Mouse (Mus musculus) embryonic facial prominence, embryonic 11.5 days (tissue): ENCODE results near the gene Efnb1. TPM values are rescaled to one million over a fixed set of nuclear protein-coding genes. Genes with fewer than 3 reads are reported as not detected.
A peak's percentile ranks its signal among the peaks of the same experiment; 100 is the strongest.
"Not testable (repeated sequence)": the region's sequence is repeated elsewhere in the genome, so short reads cannot be mapped to it uniquely, and the experiment has no call there.

Experiments
- ATAC-seq: fragments of 200-750 bp; cut with Nextera tagmentation; replicated peaks from 2 replicates; pipeline ENCODE4 v1.8.0; 2017; ENCODE audit warnings: low read depth; ENCODE audit not compliant: insufficient number of reproducible peaks, low FRiP score, low TSS enrichment
- DNase-seq: peaks from one replicate; pipeline ENCODE4 v3.0.0-alpha.2; 2015; ENCODE audit warnings: low spot score
- H3K27ac ChIP-seq: fragments of 300-500 bp; sonication (generic); replicated peaks from 2 replicates; pipeline ENCODE4 v1.5.1; 2014; ENCODE audit warnings: mild to moderate bottlenecking, low read depth, low read length, control low read depth
- H3K27me3 ChIP-seq: fragments of 300-500 bp; sonication (generic); 2 replicates; pipeline ENCODE4 v1.6.1; 2014; ENCODE audit warnings: mild to moderate bottlenecking, low read length, moderate library complexity, mixed read lengths; ENCODE audit not compliant: control insufficient read depth, insufficient read depth
- H3K36me3 ChIP-seq: fragments of 300-500 bp; sonication (generic); replicated peaks from 2 replicates; pipeline ENCODE4 v1.6.1; 2014; ENCODE audit warnings: low read depth, mild to moderate bottlenecking, low read length, moderate library complexity, mixed read lengths; ENCODE audit not compliant: control insufficient read depth, insufficient read depth
- H3K4me1 ChIP-seq: fragments of 300-500 bp; sonication (generic); 2 replicates; pipeline ENCODE4 v1.6.1; 2014; ENCODE audit warnings: low read length, mixed read lengths; ENCODE audit not compliant: control insufficient read depth, insufficient read depth
- H3K4me2 ChIP-seq: fragments of 300-500 bp; sonication (generic); 2 replicates; pipeline ENCODE4 v1.6.1; 2014; ENCODE audit warnings: low read depth, mild to moderate bottlenecking, control low read depth, low read length, moderate library complexity
- H3K4me3 ChIP-seq: fragments of 300-500 bp; sonication (generic); 2 replicates; pipeline ENCODE4 v1.5.1; 2014; ENCODE audit warnings: low read depth, low read length, control low read depth
- H3K9ac ChIP-seq: fragments of 300-500 bp; sonication (generic); replicated peaks from 2 replicates; pipeline ENCODE4 v1.6.1; 2014; ENCODE audit warnings: mild to moderate bottlenecking, control low read depth, low read length
- H3K9me3 ChIP-seq: fragments of 300-500 bp; sonication (generic); replicated peaks from 2 replicates; pipeline ENCODE4 v1.6.1; 2016; ENCODE audit warnings: mild to moderate bottlenecking, low read length, inconsistent platforms, mixed read lengths; ENCODE audit not compliant: control insufficient read depth
- whole genome bisulfite sequencing: fragments of 180-500 bp; shearing (Covaris S2); extraction: QIAGEN DNeasy Blood & Tissue Kit; methylation state at CpG from one replicate; pipeline ENCODE4 v1.1.7; 2014; 5-methylcytosine and 5-hydroxymethylcytosine counted together
- polyA plus RNA-seq: library from polyadenylated mRNA; unstranded; fragments of >200 nt; fragmentation: Nextera tagmentation; extraction: Ambion mirVana; gene quantifications from 2 replicates; pipeline ENCODE4 v1.2.1, GENCODE M21; 2014

Efnb1 gene
- 26.0 and 31.6 TPM in 2 replicates for polyA plus RNA-seq

- ATAC-seq (peak; percentile 89), DNase-seq (peak; percentile 93)
- 23% methylated on average over 35 of the region's 35 CpGs for whole genome bisulfite sequencing
- Histone ChIP-seq H3K4me2 (peak within 1 kb of the TSS; percentile 65), H3K4me3 (peak within 1 kb of the TSS; percentile 78), H3K27me3 (no peaks in the 10 kb centered on the region), H3K36me3 (no peaks in the 10 kb centered on the region), H3K9ac (peak within 1 kb of the TSS; percentile 84), H3K4me1 (no peaks in the 10 kb centered on the region; the same call in 1 of the 2 replicates), H3K27ac (peak within 1 kb of the TSS; percentile 67), H3K9me3 (no peaks in the 10 kb centered on the region)
These were observed at the start of gene Efnb1 for GRCm38 (mm10) chrX:99135523-99136258. TSS of gene Efnb1 (plus strand) at chrX:99136130.

DNA sequence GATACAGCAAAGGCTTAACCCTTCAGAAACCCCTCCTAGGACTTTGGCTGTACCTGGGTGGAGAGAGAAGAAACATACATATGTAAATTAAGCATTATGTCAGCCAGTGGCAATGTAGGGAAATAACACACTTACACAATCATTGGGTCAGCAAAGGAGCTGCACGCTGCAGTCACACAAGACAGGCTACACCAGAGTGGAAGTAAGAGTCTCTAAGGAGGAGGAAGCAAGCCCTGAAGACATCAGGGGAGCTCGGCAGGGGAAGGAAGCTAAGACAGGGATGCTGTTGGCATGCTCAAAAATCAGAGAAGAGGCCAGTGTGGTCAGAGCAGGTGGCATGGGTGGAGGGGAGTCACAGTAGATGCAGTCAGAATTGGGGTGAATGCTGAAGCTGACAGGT is 43.2 kb upstream of the Efnb1 start:
- H3K4me1 ChIP-seq: no peaks in the 10 kb centered on the region
- H3K4me2 ChIP-seq: no peak overlapping the region
- ATAC-seq: no peak
- no peak overlapping the region for H3K9ac ChIP-seq
- 58% methylated on average over 2 of the region's 2 CpGs for WGBS
- H3K9me3 ChIP-seq: no peaks in the 10 kb centered on the region
- no peak for DNase-seq
- H3K27ac ChIP-seq: no peak overlapping the region
- no peaks in the 10 kb centered on the region for H3K36me3 ChIP-seq
- H3K27me3 ChIP-seq: peaks cover 2% of the 10 kb centered on the region; the same call in 1 of the 2 replicates
- no peak overlapping the region for H3K4me3 ChIP-seq

GRCm38 (mm10) chrX:99111088-99111724 is 24.7 kb upstream of the Efnb1 start:
- H3K4me2 ChIP-seq, H3K4me1 ChIP-seq, H3K36me3 ChIP-seq, H3K9ac ChIP-seq, H3K4me3 ChIP-seq, H3K27ac ChIP-seq, DNase-seq, H3K27me3 ChIP-seq, H3K9me3 ChIP-seq: not testable (repeated sequence)
- peak; percentile 75 for ATAC-seq
- 67% methylated on average over 5 of the region's 10 CpGs for WGBS

- Histone ChIP-seq H3K4me2 (no peak overlapping the region), H3K9me3 (no peaks in the 10 kb centered on the region), H3K27me3 (no peaks in the 10 kb centered on the region), H3K4me3 (no peak overlapping the region), H3K9ac (no peak overlapping the region), H3K36me3 (no peaks in the 10 kb centered on the region), H3K27ac (no peak overlapping the region), H3K4me1 (no peaks in the 10 kb centered on the region)
- ATAC-seq (no peak), DNase-seq (no peak)
- WGBS: 93% methylated on average over 5 of the region's 5 CpGs
These were observed 16.4 kb upstream of the Efnb1 start for GRCm38 (mm10) chrX:99119510-99119909.

GRCm38 (mm10) chrX:99130059-99130458 is 5.9 kb upstream of the Efnb1 start:
- no peaks in the 10 kb centered on the region for H3K9me3 ChIP-seq

DNA sequence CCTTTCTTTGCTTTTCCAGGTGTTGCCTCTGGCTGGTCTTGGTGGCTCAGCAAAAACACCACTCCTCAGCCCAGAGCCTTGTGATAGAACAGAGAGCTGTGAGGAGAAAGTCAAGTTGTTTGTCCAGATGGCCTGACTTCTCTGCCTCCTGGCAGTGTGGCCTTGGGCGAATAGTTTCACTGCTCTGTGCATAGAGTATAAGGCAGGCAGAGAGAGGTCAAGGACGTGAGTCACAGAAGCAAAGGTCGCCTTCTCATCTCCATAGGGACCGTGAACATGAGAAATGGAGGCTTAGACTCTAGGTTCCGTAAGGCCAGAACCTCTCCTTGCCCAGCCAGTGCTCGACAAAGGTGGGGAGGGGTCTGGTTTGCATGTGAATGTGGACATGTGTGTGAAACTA is 3.4 kb upstream of the Efnb1 start:
- H3K27ac ChIP-seq: no peak overlapping the region
- DNase-seq: no peak
- no peak overlapping the region for H3K4me2 ChIP-seq
- no peaks in the 10 kb centered on the region for H3K36me3 ChIP-seq
- no peaks in the 10 kb centered on the region for H3K9me3 ChIP-seq
- no peaks in the 10 kb centered on the region for H3K4me1 ChIP-seq
- no peak for ATAC-seq
- no peaks in the 10 kb centered on the region for H3K27me3 ChIP-seq
- no peak overlapping the region for H3K4me3 ChIP-seq
- 77% methylated on average over 6 of the region's 6 CpGs for WGBS
- no peak overlapping the region for H3K9ac ChIP-seq

More at GRCm38 (mm10) chrX:99130059-99130458, 5.9 kb upstream of the Efnb1 start:
- DNase-seq (peak; percentile 69), ATAC-seq (no peak)
- H3K9ac ChIP-seq: no peak overlapping the region
- no peak overlapping the region for H3K4me2 ChIP-seq
- H3K4me1 ChIP-seq: no peaks in the 10 kb centered on the region
- H3K27me3 ChIP-seq: no peaks in the 10 kb centered on the region
- H3K27ac ChIP-seq: no peak overlapping the region
- H3K36me3 ChIP-seq: no peaks in the 10 kb centered on the region
- no peak overlapping the region for H3K4me3 ChIP-seq
- 37% methylated on average over 3 of the region's 3 CpGs for WGBS

DNA sequence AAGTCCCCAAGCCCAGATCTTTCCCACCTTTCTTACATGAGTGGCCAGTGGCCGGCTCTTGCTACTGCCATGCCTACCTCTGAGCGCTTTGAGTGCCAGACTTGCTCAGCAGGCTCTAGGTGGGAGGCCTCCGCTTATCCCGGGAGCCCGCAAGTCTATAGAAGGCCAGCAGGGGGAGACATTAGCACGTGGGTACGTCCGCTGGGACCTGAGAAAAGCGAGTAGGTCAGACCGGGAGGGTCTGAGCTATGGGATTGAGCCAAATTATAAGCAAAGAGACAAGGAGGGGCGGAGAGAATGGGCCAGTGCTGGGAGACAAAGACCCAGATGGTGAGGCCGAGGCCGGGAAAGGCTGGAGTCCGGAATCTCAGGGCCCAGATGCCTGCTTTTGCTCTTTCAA is 1.0 kb upstream of the Efnb1 start:
- no peak overlapping the region; the same call in 1 of the 2 replicates for H3K4me2 ChIP-seq
- peak; percentile 37; the same call in 1 of the 2 replicates for ATAC-seq
- H3K27ac ChIP-seq: no peak overlapping the region
- H3K36me3 ChIP-seq: no peaks in the 10 kb centered on the region
- H3K27me3 ChIP-seq: no peaks in the 10 kb centered on the region
- H3K4me3 ChIP-seq: no peak overlapping the region
- peak; percentile 88 for DNase-seq
- H3K9ac ChIP-seq: no peak overlapping the region
- no peaks in the 10 kb centered on the region for H3K9me3 ChIP-seq
- no peaks in the 10 kb centered on the region for H3K4me1 ChIP-seq
- 22% methylated on average over 12 of the region's 14 CpGs for WGBS

DNA sequence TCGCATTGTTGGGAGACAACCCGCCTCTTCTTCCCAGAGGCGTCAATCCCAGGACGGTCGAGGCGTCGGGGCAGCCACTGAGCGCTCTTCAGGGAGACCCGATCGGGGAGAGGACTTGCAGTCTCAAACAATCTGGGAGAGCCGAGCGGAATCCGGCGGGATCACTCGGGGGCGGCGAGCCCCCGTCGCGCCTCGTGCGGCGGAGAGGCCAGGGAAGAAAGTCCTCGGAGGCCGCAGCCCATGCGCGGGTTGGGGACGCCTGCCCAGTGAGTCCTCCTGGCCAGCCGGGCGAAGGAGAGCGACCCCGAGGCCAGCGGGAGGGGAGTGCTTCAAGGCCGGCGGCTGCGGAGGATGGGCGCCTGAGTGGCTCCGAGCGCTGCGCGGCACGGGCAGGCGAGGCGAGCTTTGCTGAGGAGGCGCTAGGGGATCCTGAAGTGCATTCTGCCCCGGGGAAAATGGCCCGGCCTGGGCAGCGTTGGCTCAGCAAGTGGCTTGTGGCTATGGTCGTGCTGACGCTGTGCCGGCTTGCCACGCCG is 569 bp downstream of the Efnb1 start:
- Histone ChIP-seq H3K4me2 (peak overlapping the region; percentile 65), H3K9me3 (no peaks in the 10 kb centered on the region), H3K27ac (peak overlapping the region; percentile 65; the same call in 1 of the 2 replicates), H3K36me3 (no peaks in the 10 kb centered on the region), H3K4me3 (peak overlapping the region; percentile 78), H3K4me1 (no peaks in the 10 kb centered on the region; the same call in 1 of the 2 replicates), H3K9ac (peak overlapping the region; percentile 84), H3K27me3 (no peaks in the 10 kb centered on the region)
- peak; percentile 40 for DNase-seq
- no peak for ATAC-seq
- WGBS: 26% methylated on average over 53 of the region's 53 CpGs
